Mouse (Mus musculus): ENCODE results near the gene Parn. TPM values are rescaled to one million over a fixed set of nuclear protein-coding genes. Genes with fewer than 3 reads are reported as not detected.

The Parn gene
- polyA plus RNA-seq, 1 experiment from 2014 or later = 29.2 TPM

GRCm38 (mm10) chr16:13532840-13533239, 135.1 kb downstream of the Parn start:
- ATAC-seq (replicated peaks; ENCODE audit: extremely low read depth, insufficient read depth, low FRiP score) = no peak
- H3K27ac ChIP-seq (ENCODE audit: low read length) = no peak overlapping the region
- H3K36me3 ChIP-seq (ENCODE audit: control insufficient read depth, insufficient read depth) = no peaks in the 10 kb centered on the region
- no peak overlapping the region for H3K4me2 ChIP-seq (ENCODE audit: low read depth, low read length)
- H3K27me3 ChIP-seq (ENCODE audit: control insufficient read depth, insufficient read depth, low read length) = no peaks in the 10 kb centered on the region
- no peak overlapping the region for H3K4me3 ChIP-seq (ENCODE audit: low read length)
- H3K9me3 ChIP-seq (replicated peaks; ENCODE audit: control insufficient read depth, low read length) = no peaks in the 10 kb centered on the region
- no peaks in the 10 kb centered on the region for H3K4me1 ChIP-seq (ENCODE audit: control insufficient read depth, insufficient read depth, low read length)
- H3K9ac ChIP-seq (ENCODE audit: low read length) = no peak overlapping the region

GRCm38 (mm10) chr16:13531279-13531678, 136.7 kb downstream of the Parn start:
- WGBS = 87% methylated on average over 5 of the region's 5 CpGs
- Histone ChIP-seq H3K27ac (ENCODE audit: low read length) (no peak overlapping the region), H3K4me1 (ENCODE audit: control insufficient read depth, insufficient read depth, low read length) (no peaks in the 10 kb centered on the region), H3K9me3 (replicated peaks; ENCODE audit: control insufficient read depth, low read length) (no peaks in the 10 kb centered on the region), H3K4me2 (ENCODE audit: low read depth, low read length) (no peak overlapping the region), H3K4me3 (ENCODE audit: low read length) (no peak overlapping the region), H3K9ac (ENCODE audit: low read length) (no peak overlapping the region), H3K27me3 (ENCODE audit: control insufficient read depth, insufficient read depth, low read length) (no peaks in the 10 kb centered on the region), H3K36me3 (ENCODE audit: control insufficient read depth, insufficient read depth) (no peaks in the 10 kb centered on the region)
- ATAC-seq (replicated peaks; ENCODE audit: extremely low read depth, insufficient read depth, low FRiP score) = no peak

GRCm38 (mm10) chr16:13521359-13521758, 146.6 kb downstream of the Parn start:
- no peaks in the 10 kb centered on the region for H3K27me3 ChIP-seq (ENCODE audit: control insufficient read depth, insufficient read depth, low read length)
- no peaks in the 10 kb centered on the region for H3K4me1 ChIP-seq (ENCODE audit: control insufficient read depth, insufficient read depth, low read length)
- no peak overlapping the region for H3K4me2 ChIP-seq (ENCODE audit: low read depth, low read length)
- H3K9ac ChIP-seq (ENCODE audit: low read length) = no peak overlapping the region
- no peak overlapping the region for H3K4me3 ChIP-seq (ENCODE audit: low read length)
- H3K9me3 ChIP-seq (replicated peaks; ENCODE audit: control insufficient read depth, low read length) = no peaks in the 10 kb centered on the region
- ATAC-seq (replicated peaks; ENCODE audit: extremely low read depth, insufficient read depth, low FRiP score) = no peak
- H3K36me3 ChIP-seq (ENCODE audit: control insufficient read depth, insufficient read depth) = no peaks in the 10 kb centered on the region
- WGBS = 56% methylated on average over 6 of the region's 6 CpGs
- no peak overlapping the region for H3K27ac ChIP-seq (ENCODE audit: low read length)

- Histone ChIP-seq H3K4me2 (ENCODE audit: low read depth, low read length) (no peak overlapping the region), H3K27me3 (ENCODE audit: control insufficient read depth, insufficient read depth, low read length) (no peaks in the 10 kb centered on the region), H3K36me3 (ENCODE audit: control insufficient read depth, insufficient read depth) (no peaks in the 10 kb centered on the region), H3K27ac (ENCODE audit: low read length) (peak overlapping the region; percentile 28; the same call in 1 of the 2 replicates), H3K4me1 (ENCODE audit: control insufficient read depth, insufficient read depth, low read length) (no peaks in the 10 kb centered on the region), H3K9me3 (replicated peaks; ENCODE audit: control insufficient read depth, low read length) (no peaks in the 10 kb centered on the region), H3K9ac (ENCODE audit: low read length) (no peak overlapping the region), H3K4me3 (ENCODE audit: low read length) (no peak overlapping the region)
- ATAC-seq (replicated peaks; ENCODE audit: extremely low read depth, insufficient read depth, low FRiP score) = no peak
- WGBS = 49% methylated on average over 6 of the region's 6 CpGs
These were observed 147.7 kb downstream of the Parn start for GRCm38 (mm10) chr16:13520301-13520700.

GRCm38 (mm10) chr16:13516214-13516613, 151.8 kb downstream of the Parn start:
- Histone ChIP-seq H3K36me3 (ENCODE audit: control insufficient read depth, insufficient read depth) (no peaks in the 10 kb centered on the region), H3K27ac (ENCODE audit: low read length) (no peak overlapping the region), H3K27me3 (ENCODE audit: control insufficient read depth, insufficient read depth, low read length) (no peaks in the 10 kb centered on the region), H3K4me3 (ENCODE audit: low read length) (no peak overlapping the region), H3K9ac (ENCODE audit: low read length) (no peak overlapping the region), H3K4me2 (ENCODE audit: low read depth, low read length) (no peak overlapping the region), H3K4me1 (ENCODE audit: control insufficient read depth, insufficient read depth, low read length) (no peaks in the 10 kb centered on the region), H3K9me3 (replicated peaks; ENCODE audit: control insufficient read depth, low read length) (0 out of 2 replicates have a peak, but pooled peaks cover 2% of the 10 kb centered on the region)
- ATAC-seq (replicated peaks; ENCODE audit: extremely low read depth, insufficient read depth, low FRiP score) = no peak
- WGBS = 76% methylated on average over 3 of the region's 3 CpGs

- Histone ChIP-seq H3K4me2 (ENCODE audit: low read depth, low read length) (no peak overlapping the region), H3K4me1 (ENCODE audit: control insufficient read depth, insufficient read depth, low read length) (no peaks in the 10 kb centered on the region), H3K27me3 (ENCODE audit: control insufficient read depth, insufficient read depth, low read length) (no peaks in the 10 kb centered on the region), H3K27ac (ENCODE audit: low read length) (no peak overlapping the region), H3K36me3 (ENCODE audit: control insufficient read depth, insufficient read depth) (no peaks in the 10 kb centered on the region), H3K9me3 (replicated peaks; ENCODE audit: control insufficient read depth, low read length) (0 out of 2 replicates have a peak, but pooled peaks cover 2% of the 10 kb centered on the region), H3K9ac (ENCODE audit: low read length) (no peak overlapping the region), H3K4me3 (ENCODE audit: low read length) (no peak overlapping the region)
- 87% methylated on average over 7 of the region's 7 CpGs for WGBS
- no peak for ATAC-seq (replicated peaks; ENCODE audit: extremely low read depth, insufficient read depth, low FRiP score)
These were observed 152.4 kb downstream of the Parn start for GRCm38 (mm10) chr16:13515524-13515923.

- H3K27me3 ChIP-seq (ENCODE audit: control insufficient read depth, insufficient read depth, low read length) = no peaks in the 10 kb centered on the region
These were observed 162.9 kb downstream of the Parn start for GRCm38 (mm10) chr16:13505055-13505454.

GRCm38 (mm10) chr16:13504476-13504875, 163.5 kb downstream of the Parn start:
- H3K4me2 ChIP-seq (ENCODE audit: low read depth, low read length) = no peak overlapping the region
- H3K27me3 ChIP-seq (ENCODE audit: control insufficient read depth, insufficient read depth, low read length) = no peaks in the 10 kb centered on the region
- H3K9ac ChIP-seq (ENCODE audit: low read length) = no peak overlapping the region
- no peaks in the 10 kb centered on the region for H3K36me3 ChIP-seq (ENCODE audit: control insufficient read depth, insufficient read depth)
- no peak for ATAC-seq (replicated peaks; ENCODE audit: extremely low read depth, insufficient read depth, low FRiP score)
- H3K4me1 ChIP-seq (ENCODE audit: control insufficient read depth, insufficient read depth, low read length) = no peaks in the 10 kb centered on the region
- 85% methylated on average over 3 of the region's 3 CpGs for WGBS
- H3K4me3 ChIP-seq (ENCODE audit: low read length) = no peak overlapping the region
- H3K27ac ChIP-seq (ENCODE audit: low read length) = no peak overlapping the region
- H3K9me3 ChIP-seq (replicated peaks; ENCODE audit: control insufficient read depth, low read length) = peaks cover 3% of the 10 kb centered on the region; the same call in 1 of the 2 replicates

More at GRCm38 (mm10) chr16:13505055-13505454, 162.9 kb downstream of the Parn start:
- H3K36me3 ChIP-seq (ENCODE audit: control insufficient read depth, insufficient read depth) = no peaks in the 10 kb centered on the region
- H3K9ac ChIP-seq (ENCODE audit: low read length) = no peak overlapping the region
- no peak overlapping the region for H3K27ac ChIP-seq (ENCODE audit: low read length)
- H3K9me3 ChIP-seq (replicated peaks; ENCODE audit: control insufficient read depth, low read length) = peaks cover 3% of the 10 kb centered on the region; the same call in 1 of the 2 replicates
- no peak overlapping the region for H3K4me2 ChIP-seq (ENCODE audit: low read depth, low read length)
- 45% methylated on average over 5 of the region's 5 CpGs for WGBS
- no peak for ATAC-seq (replicated peaks; ENCODE audit: extremely low read depth, insufficient read depth, low FRiP score)
- H3K4me1 ChIP-seq (ENCODE audit: control insufficient read depth, insufficient read depth, low read length) = no peaks in the 10 kb centered on the region
- H3K4me3 ChIP-seq (ENCODE audit: low read length) = no peak overlapping the region

GRCm38 (mm10) chr16:13498923-13499322, 169.0 kb downstream of the Parn start:
- Histone ChIP-seq H3K4me3 (ENCODE audit: low read length) (no peak overlapping the region), H3K4me1 (ENCODE audit: control insufficient read depth, insufficient read depth, low read length) (0 out of 2 replicates have a peak, but pooled peaks cover 3% of the 10 kb centered on the region), H3K9ac (ENCODE audit: low read length) (no peak overlapping the region), H3K4me2 (ENCODE audit: low read depth, low read length) (no peak overlapping the region), H3K9me3 (replicated peaks; ENCODE audit: control insufficient read depth, low read length) (no peaks in the 10 kb centered on the region), H3K27ac (ENCODE audit: low read length) (no peak overlapping the region), H3K27me3 (ENCODE audit: control insufficient read depth, insufficient read depth, low read length) (no peaks in the 10 kb centered on the region), H3K36me3 (ENCODE audit: control insufficient read depth, insufficient read depth) (no peaks in the 10 kb centered on the region)
- no peak for ATAC-seq (replicated peaks; ENCODE audit: extremely low read depth, insufficient read depth, low FRiP score)
- 77% methylated on average over 3 of the region's 3 CpGs for WGBS
